In the genomic region with DNA sequence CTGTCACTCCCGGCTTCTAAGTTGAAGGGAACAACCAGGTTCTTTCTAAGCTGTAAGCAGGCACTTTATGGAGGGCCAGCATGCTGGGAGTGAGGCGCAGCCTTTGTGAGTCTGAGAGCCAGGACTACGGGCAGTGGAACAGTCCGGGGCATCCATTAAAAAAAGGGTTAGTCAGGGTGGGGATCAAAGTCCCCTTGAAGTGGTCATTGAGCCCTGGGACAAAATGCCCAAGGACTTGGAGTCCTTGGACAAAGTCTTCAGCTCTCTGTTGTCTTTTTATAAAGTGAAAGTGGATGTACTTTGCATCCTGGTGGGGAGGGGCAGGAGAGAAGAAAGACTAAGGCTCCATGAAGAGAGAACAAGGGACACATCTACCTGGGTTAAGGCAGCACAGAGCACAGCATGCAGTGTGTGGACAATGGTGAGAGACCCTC, we compare ENCODE assay signal across 18 mouse cellular contexts.
DNase-seq lines count a peak whose midpoint lies in the region; ATAC-seq and TF ChIP-seq lines count a peak whose summit lies in the region.
"Had no signal": no experiment of that assay in that cellular context is flagged by ENCODE, and none has a peak within 500 bp of the region (broad histone marks: within the 10 kb centered on the region; RNA-seq: fewer than 3 reads in every experiment).

No protein-coding gene starts in this region.

- 82% methylated on average over 4 of the region's 4 CpGs for WGBS in heart, embryonic 12.5 days
- 72% methylated on average over 4 of the region's 4 CpGs for WGBS in kidney, embryonic 14.5 days
- WGBS in intestine, postnatal 0 days = 60% methylated on average over 4 of the region's 4 CpGs
- WGBS in liver, embryonic 13.5 days (ENCODE audit: insufficient replicate concordance) = 78% methylated on average over 4 of the region's 4 CpGs

- H3K9ac ChIP-seq in heart, embryonic 12.5 days = no peak overlapping the region
- H3K9ac ChIP-seq in kidney, embryonic 14.5 days (ENCODE audit: low read depth, low read length) = no peak overlapping the region
- no peak overlapping the region for H3K9ac ChIP-seq in intestine, postnatal 0 days (ENCODE audit: low read depth, low read length)
- no peak overlapping the region for H3K9ac ChIP-seq in liver, embryonic 13.5 days
- H3K9ac ChIP-seq: hindbrain, embryonic 13.5 days; liver, embryonic 15.5 days; midbrain, embryonic 15.5 days; neural tube, embryonic 13.5 days had no signal

- no peaks in the 10 kb centered on the region for H3K27me3 ChIP-seq in heart, embryonic 12.5 days (replicated peaks)
- no peaks in the 10 kb centered on the region for H3K27me3 ChIP-seq in kidney, embryonic 14.5 days (ENCODE audit: control insufficient read depth, insufficient read depth, low read length)
- no peaks in the 10 kb centered on the region for H3K27me3 ChIP-seq in intestine, postnatal 0 days (replicated peaks; ENCODE audit: control insufficient read depth, insufficient read depth, low read length)
- H3K27me3 ChIP-seq in liver, embryonic 13.5 days = no peaks in the 10 kb centered on the region
- H3K27me3 ChIP-seq: hindbrain, embryonic 13.5 days; liver, embryonic 15.5 days; midbrain, embryonic 15.5 days; neural tube, embryonic 13.5 days had no signal

- no peak for TF ChIP-seq CTCF in intestine, postnatal 0 days (IDR thresholded peaks at IDR 0.05; ENCODE audit: low read depth)

- H3K4me3 ChIP-seq in heart, embryonic 12.5 days = no peak overlapping the region
- H3K4me3 ChIP-seq in kidney, embryonic 14.5 days (ENCODE audit: low read length) = no peak overlapping the region
- H3K4me3 ChIP-seq in intestine, postnatal 0 days (ENCODE audit: low read depth, low read length) = no peak overlapping the region
- H3K4me3 ChIP-seq in liver, embryonic 13.5 days (replicated peaks) = no peak overlapping the region
- H3K4me3 ChIP-seq: hindbrain, embryonic 13.5 days; layer of hippocampus, adult 2 months; liver, embryonic 15.5 days; midbrain, embryonic 15.5 days; neural tube, embryonic 13.5 days had no signal

- no peaks in the 10 kb centered on the region for H3K9me3 ChIP-seq in heart, embryonic 12.5 days (replicated peaks)
- H3K9me3 ChIP-seq in kidney, embryonic 14.5 days (ENCODE audit: control insufficient read depth, low read length) = no peaks in the 10 kb centered on the region
- H3K9me3 ChIP-seq in intestine, postnatal 0 days (ENCODE audit: control insufficient read depth) = no peaks in the 10 kb centered on the region
- H3K9me3 ChIP-seq in liver, embryonic 13.5 days (replicated peaks) = no peaks in the 10 kb centered on the region
- H3K9me3 ChIP-seq: hindbrain, embryonic 13.5 days; liver, embryonic 15.5 days; midbrain, embryonic 15.5 days; neural tube, embryonic 13.5 days had no signal

- H3K27ac ChIP-seq in heart, embryonic 12.5 days (ENCODE audit: poor library complexity, severe bottlenecking) = no peak overlapping the region
- H3K27ac ChIP-seq in kidney, embryonic 14.5 days (ENCODE audit: low read depth, low read length) = no peak overlapping the region
- H3K27ac ChIP-seq in intestine, postnatal 0 days (ENCODE audit: low read depth, low read length) = no peak overlapping the region
- H3K27ac ChIP-seq in liver, embryonic 13.5 days = 0 out of 2 replicates have a peak overlapping the region, but pooled peaks have one; percentile 15
- H3K27ac ChIP-seq: hindbrain, embryonic 13.5 days; layer of hippocampus, adult 2 months; midbrain, embryonic 15.5 days; neural tube, embryonic 13.5 days had no signal

- H3K4me1 ChIP-seq in heart, embryonic 12.5 days (replicated peaks) = peaks cover 30% of the 10 kb centered on the region
- peaks cover 24% of the 10 kb centered on the region for H3K4me1 ChIP-seq in kidney, embryonic 14.5 days (ENCODE audit: control insufficient read depth, insufficient read depth, low read length)
- H3K4me1 ChIP-seq in intestine, postnatal 0 days (replicated peaks; ENCODE audit: control insufficient read depth, insufficient read depth, low read length) = no peaks in the 10 kb centered on the region
- H3K4me1 ChIP-seq in liver, embryonic 13.5 days (replicated peaks) = peaks cover 30% of the 10 kb centered on the region

- no peak for ATAC-seq in heart, embryonic 12.5 days (ENCODE audit: insufficient number of reproducible peaks, low FRiP score)
- ATAC-seq in kidney, embryonic 14.5 days (ENCODE audit: low FRiP score, low TSS enrichment) = no peak
- peak; percentile 45; the same call in 1 of the 2 replicates for ATAC-seq in intestine, postnatal 0 days
- no peak for ATAC-seq in liver, embryonic 13.5 days (ENCODE audit: low read depth)
- ATAC-seq: midbrain, embryonic 15.5 days had no signal

- H3K4me2 ChIP-seq in heart, embryonic 12.5 days = no peak overlapping the region
- no peak overlapping the region for H3K4me2 ChIP-seq in kidney, embryonic 14.5 days (replicated peaks; ENCODE audit: low read depth, low read length)
- no peak overlapping the region for H3K4me2 ChIP-seq in intestine, postnatal 0 days (replicated peaks; ENCODE audit: low read depth)
- H3K4me2 ChIP-seq in liver, embryonic 13.5 days = no peak overlapping the region
- H3K4me2 ChIP-seq: hindbrain, embryonic 13.5 days; liver, embryonic 15.5 days; midbrain, embryonic 15.5 days; neural tube, embryonic 13.5 days had no signal

- peak; percentile 69 for DNase-seq in heart, adult 11 months
- DNase-seq in kidney, adult 8-10 months = peak; percentile 71 to 74
- no peak for DNase-seq in liver, embryonic 13.5 days
- no peak for DNase-seq in natural killer cell, adult 2 months (ENCODE audit: low spot score in 2 of 2)
- no peak for DNase-seq in frontal cortex, postnatal 14 days (ENCODE audit: low spot score in 2 of 2)
- DNase-seq: adrenal gland, postnatal 10 days; cerebellum, postnatal 10 days; lung, postnatal 4 days; retina, postnatal 1 day; spleen, adult 18-20 months had no signal

- no peaks in the 10 kb centered on the region for H3K36me3 ChIP-seq in heart, embryonic 12.5 days
- no peaks in the 10 kb centered on the region for H3K36me3 ChIP-seq in kidney, embryonic 14.5 days (ENCODE audit: control insufficient read depth, insufficient read depth, low read length)
- H3K36me3 ChIP-seq in intestine, postnatal 0 days (ENCODE audit: control insufficient read depth, insufficient read depth) = no peaks in the 10 kb centered on the region
- no peaks in the 10 kb centered on the region for H3K36me3 ChIP-seq in liver, embryonic 13.5 days
- H3K36me3 ChIP-seq: hindbrain, embryonic 13.5 days; liver, embryonic 15.5 days; midbrain, embryonic 15.5 days; neural tube, embryonic 13.5 days had no signal

Comparison
In these comparisons a context has a peak if more than half of its experiments do, and no peak if none do; other contexts are left out.
1. DNase-seq: peak in heart, adult 11 months (single experiment) and kidney, adult 8-10 months (2 of 2); none in liver, embryonic 13.5 days (single experiment), natural killer cell, adult 2 months (0 of 2) and frontal cortex, postnatal 14 days (0 of 2).